Mouse (Mus musculus) stomach, postnatal 0 days (tissue): ENCODE measurements at regions not wholly inside any gene's neighbourhood (a gene's known extent, or its start where the extent isn't known, plus 50 kb on each side); places are given as distances from the start of the nearest gene placed in this dataset.

Source experiments
- CTCF ChIP-seq: IDR thresholded peaks from 2 replicates; pipeline ENCODE4 v1.5.1; 2016; ENCODE audit warnings: antibody characterized with exemption, low read depth, mild to moderate bottlenecking, moderate library complexity
- EP300 ChIP-seq: optimal IDR thresholded peaks from 2 replicates; pipeline ENCODE3; 2016; ENCODE audit warnings: antibody characterized with exemption

GRCm38 (mm10) chr8:41485163-41485562 is 68.3 kb upstream of the Frg1 start:
- TF ChIP-seq CTCF (no peak), EP300 (no peak)
